Mouse (Mus musculus): Measurements from ENCODE around the gene Myo1e.
"Not testable (repeated sequence)": the region's sequence is repeated elsewhere in the genome, so short reads cannot be mapped to it uniquely, and the experiment has no call there.

Gene Myo1e

GRCm38 (mm10) chr9:70249881-70250681, 42.9 kb downstream of the Myo1e start:
- DNase-seq (ENCODE audit: low read depth in 1 of 2, low spot score in 2 of 2): no peak

GRCm38 (mm10) chr9:70251441-70251985, 44.4 kb downstream of the Myo1e start:
- DNase-seq (ENCODE audit: low read depth in 1 of 2, low spot score in 2 of 2): no peak

GRCm38 (mm10) chr9:70253016-70253415, 45.9 kb downstream of the Myo1e start:
- DNase-seq (ENCODE audit: low read depth in 1 of 2, low spot score in 2 of 2): no peak

- DNase-seq (ENCODE audit: low read depth in 1 of 2, low spot score in 2 of 2): no peak
Measured at GRCm38 (mm10) chr9:70255005-70255404, 47.9 kb downstream of the Myo1e start.

GRCm38 (mm10) chr9:70256027-70256426, 48.9 kb downstream of the Myo1e start:
- DNase-seq (ENCODE audit: low read depth in 1 of 2, low spot score in 2 of 2): not testable (repeated sequence)

GRCm38 (mm10) chr9:70257289-70258101, 50.3 kb downstream of the Myo1e start:
- peak in 1 of 2 experiments; percentile 21 for DNase-seq (ENCODE audit: low read depth in 1 of 2, low spot score in 2 of 2)

GRCm38 (mm10) chr9:70260324-70260841, 53.2 kb downstream of the Myo1e start:
- peak; percentile 42 to 49 for DNase-seq (ENCODE audit: low read depth in 1 of 2, low spot score in 2 of 2)

- DNase-seq (ENCODE audit: low read depth in 1 of 2, low spot score in 2 of 2): no peak
Measured at GRCm38 (mm10) chr9:70261646-70262045, 54.5 kb downstream of the Myo1e start.

GRCm38 (mm10) chr9:70263134-70263533, 56.0 kb downstream of the Myo1e start:
- DNase-seq (ENCODE audit: low read depth in 1 of 2, low spot score in 2 of 2): no peak

GRCm38 (mm10) chr9:70263735-70264134, 56.6 kb downstream of the Myo1e start:
- no peak for DNase-seq (ENCODE audit: low read depth in 1 of 2, low spot score in 2 of 2)

- DNase-seq (ENCODE audit: low read depth in 1 of 2, low spot score in 2 of 2): no peak
Measured at GRCm38 (mm10) chr9:70265513-70265912, 58.4 kb downstream of the Myo1e start.

- DNase-seq (ENCODE audit: low read depth in 1 of 2, low spot score in 2 of 2): no peak
Measured at GRCm38 (mm10) chr9:70266186-70266585, 59.0 kb downstream of the Myo1e start.

GRCm38 (mm10) chr9:70267108-70267507, 60.0 kb downstream of the Myo1e start:
- no peak for DNase-seq (ENCODE audit: low read depth in 1 of 2, low spot score in 2 of 2)

GRCm38 (mm10) chr9:70269349-70269748, 62.2 kb downstream of the Myo1e start:
- DNase-seq (ENCODE audit: low read depth in 1 of 2, low spot score in 2 of 2): no peak

- DNase-seq (ENCODE audit: low read depth in 1 of 2, low spot score in 2 of 2): no peak
Measured at GRCm38 (mm10) chr9:70270468-70270867, 63.3 kb downstream of the Myo1e start.

- no peak for DNase-seq (ENCODE audit: low read depth in 1 of 2, low spot score in 2 of 2)
Measured at GRCm38 (mm10) chr9:70271137-70271536, 64.0 kb downstream of the Myo1e start.

- DNase-seq (ENCODE audit: low read depth in 1 of 2, low spot score in 2 of 2): no peak
Measured at GRCm38 (mm10) chr9:70271631-70272030, 64.5 kb downstream of the Myo1e start.

GRCm38 (mm10) chr9:70274071-70274470, 66.9 kb downstream of the Myo1e start:
- no peak for DNase-seq (ENCODE audit: low read depth in 1 of 2, low spot score in 2 of 2)

- no peak for DNase-seq (ENCODE audit: low read depth in 1 of 2, low spot score in 2 of 2)
Measured at GRCm38 (mm10) chr9:70274476-70274875, 67.3 kb downstream of the Myo1e start.

- no peak for DNase-seq (ENCODE audit: low read depth in 1 of 2, low spot score in 2 of 2)
Measured at GRCm38 (mm10) chr9:70274887-70275555, 67.9 kb downstream of the Myo1e start.

- DNase-seq (ENCODE audit: low read depth in 1 of 2, low spot score in 2 of 2): no peak
Measured at GRCm38 (mm10) chr9:70277076-70277475, 69.9 kb downstream of the Myo1e start.

Measured in monocyte, adult 2 months (primary cell).